Mouse (Mus musculus) regulatory T cell (primary cell): ENCODE measurements around the gene 4930522L14Rik.
"Not testable (repeated sequence)": the region's sequence is repeated elsewhere in the genome, so short reads cannot be mapped to it uniquely, and the experiment has no call there.

Experiments used
- in situ Hi-C: fragments of 300-600 bp; cut with MboI, MseI; formaldehyde crosslinking; loops from one replicate; pipeline ENCODE4 v1.15.1; 2025; ENCODE audit warnings: high pct_unique_total_duplicates

Gene 4930522L14Rik

DNA sequence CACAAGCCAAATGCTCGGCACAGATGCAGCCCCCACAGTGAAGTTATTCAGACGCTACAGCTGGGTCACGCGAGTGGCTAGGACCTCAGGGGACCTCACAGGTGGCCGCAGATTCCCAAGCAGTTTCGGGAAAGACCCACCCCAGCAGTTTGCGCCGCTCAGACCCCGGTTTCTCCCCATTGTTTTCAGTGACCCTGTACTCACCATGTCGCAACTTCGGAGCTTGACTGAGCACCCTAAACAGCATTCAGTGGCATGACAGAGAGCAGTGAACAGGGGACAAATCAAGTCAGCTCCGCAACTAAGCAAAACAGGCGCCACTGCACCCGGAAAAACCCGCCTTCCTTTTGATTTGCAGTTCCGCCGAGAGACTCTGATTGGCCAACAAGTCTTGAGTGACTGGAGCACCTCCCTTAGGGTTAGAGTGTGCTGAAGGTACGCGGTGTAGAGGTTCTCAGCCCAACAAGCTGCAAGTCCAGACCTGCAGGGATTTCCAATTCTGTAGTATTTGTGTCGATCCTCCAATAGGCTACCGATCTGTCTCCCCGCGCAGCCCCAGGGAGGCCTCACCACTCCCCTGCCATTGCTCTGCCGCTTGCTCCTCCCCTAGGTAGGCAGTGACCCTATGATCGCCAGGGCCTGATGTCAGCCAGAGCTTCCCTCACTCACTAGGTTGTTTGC, at the start of gene 4930522L14Rik:
Gene 4930522L14Rik, minus strand, starts transcription at position 496 of the 681 bp plus-strand sequence.
- in situ Hi-C loops = loop anchor here (5.0 kb wide), 2 partner anchors 46 to 59 kb away; partner anchors contain the start of gene 5430403G16Rik

DNA sequence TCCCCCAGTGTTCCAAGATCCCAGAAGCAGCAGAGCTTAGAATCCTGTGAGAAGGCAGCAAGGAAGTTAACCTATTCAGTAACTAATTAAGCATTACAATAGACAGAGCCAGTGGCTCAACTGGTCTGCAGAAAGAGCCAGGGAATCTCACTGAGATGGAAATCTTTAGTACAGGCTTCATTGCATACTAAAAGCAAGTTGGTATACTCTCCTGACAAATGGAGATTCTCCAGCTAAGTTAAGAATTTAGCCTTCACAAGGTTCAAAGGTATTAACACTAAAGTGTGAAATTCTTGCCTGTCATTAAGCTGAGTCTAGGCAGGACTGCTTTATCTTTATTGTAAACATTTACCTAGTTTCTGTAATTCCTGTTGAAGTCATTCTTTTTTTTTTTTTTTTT, 49.8 kb upstream of the 4930522L14Rik start:
- in situ Hi-C loops = not testable (repeated sequence)

DNA sequence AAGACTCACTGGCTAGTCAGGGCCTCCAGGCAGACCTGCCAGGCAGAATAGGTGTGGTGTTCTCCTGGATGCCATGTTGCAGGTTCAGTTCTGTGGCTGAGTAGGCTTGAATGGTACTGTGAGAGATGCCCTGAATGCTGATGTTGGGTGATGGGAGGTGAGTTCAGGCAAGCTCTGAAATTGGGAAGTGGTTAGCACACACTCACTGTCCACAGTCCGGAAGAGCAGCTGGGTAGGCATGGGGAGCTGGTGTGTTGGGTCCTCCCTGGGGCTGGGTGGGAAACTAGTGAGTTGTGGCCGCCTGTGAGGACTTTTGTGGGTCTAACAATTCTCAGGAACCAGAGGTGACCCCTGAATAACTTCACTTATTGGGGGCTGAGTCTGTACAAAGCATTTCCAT, 48.3 kb upstream of the 4930522L14Rik start:
- in situ Hi-C loops = loop anchor here (5.0 to 10.0 kb wide), 3 partner anchors 48 to 235 kb away; partner anchors contain the start of genes 4930522L14Rik and 5430403G16Rik

DNA sequence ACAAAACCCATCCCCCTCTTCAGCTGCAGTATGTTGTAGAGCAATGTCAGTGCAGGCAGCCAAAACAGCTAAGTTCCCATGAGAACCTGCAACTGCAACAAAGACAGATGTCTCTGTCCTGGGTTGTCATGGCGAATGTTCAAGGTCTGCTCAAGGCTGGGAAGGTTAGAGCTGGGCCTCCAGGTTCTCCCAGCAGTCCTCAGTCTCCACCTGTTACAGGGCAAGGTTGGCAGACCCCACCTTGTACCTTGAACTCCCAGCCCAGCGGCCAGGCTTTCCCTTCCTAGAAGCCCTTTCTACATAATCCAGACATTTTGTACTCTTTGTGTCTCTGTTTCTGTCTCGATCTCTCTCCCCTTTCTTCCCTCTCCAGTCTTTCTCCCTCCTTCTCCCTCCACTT, 45.3 kb upstream of the 4930522L14Rik start:
- in situ Hi-C loops = loop anchor here (5.0 to 10.0 kb wide), 3 partner anchors 45 to 232 kb away; partner anchors contain the start of genes 4930522L14Rik and 5430403G16Rik

DNA sequence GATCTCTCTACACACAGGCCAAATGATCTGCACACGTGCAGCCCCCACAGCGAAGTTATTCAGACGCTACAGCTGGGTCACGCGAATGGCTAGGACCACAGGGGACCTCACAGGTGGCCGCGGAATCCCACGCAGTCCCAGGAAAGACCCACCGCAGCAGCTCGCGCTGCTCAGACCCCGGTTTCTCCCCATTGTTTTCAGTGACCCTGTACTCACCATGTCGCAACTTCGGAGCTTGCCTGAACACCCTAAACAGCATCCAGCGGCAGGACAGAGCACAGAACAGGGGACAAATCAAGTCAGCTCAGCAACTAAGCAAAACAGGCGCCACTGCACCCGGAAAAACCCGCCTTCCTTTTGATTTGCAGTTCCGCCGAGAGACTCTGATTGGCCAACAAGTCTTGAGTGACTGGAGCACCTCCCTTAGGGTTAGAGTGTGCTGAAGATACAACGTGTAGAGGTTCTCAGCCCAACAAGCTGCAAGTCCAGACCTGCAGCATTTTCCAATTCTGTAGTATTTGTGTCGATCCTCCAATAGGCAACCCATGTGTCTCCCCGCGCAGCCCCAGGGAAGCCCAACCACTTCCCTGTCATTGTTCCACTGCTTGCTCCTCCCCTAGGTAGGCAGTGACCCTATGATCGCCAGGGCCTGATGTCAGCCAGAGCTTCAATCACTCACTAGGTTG, 44.4 kb upstream of the 4930522L14Rik start:
- in situ Hi-C loops = loop anchor here (5.0 to 10.0 kb wide), 3 partner anchors 44 to 231 kb away; partner anchors contain the start of genes 4930522L14Rik and 5430403G16Rik

DNA sequence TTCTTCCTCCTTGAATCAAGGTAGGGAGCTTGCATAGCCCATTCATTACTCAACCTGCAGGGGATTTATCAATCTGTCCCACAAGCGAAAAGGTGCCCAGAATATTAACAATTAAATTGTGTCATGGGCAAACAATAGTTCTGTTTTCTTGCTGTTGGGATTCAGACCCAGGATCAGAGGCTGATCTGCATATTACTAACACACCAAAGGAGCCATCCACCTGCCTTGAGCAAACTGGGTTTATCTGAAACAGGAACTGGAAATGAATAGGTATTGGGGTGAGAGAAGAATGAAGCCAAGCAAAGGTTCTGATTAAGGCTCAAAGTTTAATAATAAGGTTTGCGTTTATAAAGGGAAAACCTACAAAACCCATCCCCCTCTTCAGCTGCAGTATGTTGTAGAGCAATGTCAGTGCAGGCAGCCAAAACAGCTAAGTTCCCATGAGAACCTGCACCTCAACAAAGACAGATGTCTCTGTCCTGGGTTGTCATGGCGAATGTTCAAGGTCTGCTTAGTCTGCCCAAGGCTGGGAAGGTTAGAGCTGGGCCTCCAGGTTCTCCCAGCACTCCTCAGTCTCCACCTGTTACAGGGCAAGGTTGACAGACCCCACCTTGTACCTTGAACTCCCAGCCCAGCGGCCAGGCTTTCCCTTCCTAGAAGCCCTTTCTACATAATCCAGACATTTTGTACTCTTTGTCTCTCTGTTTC, 541 bp upstream of the 4930522L14Rik start:
- in situ Hi-C loops = loop anchor here (5.0 kb wide), 2 partner anchors 45 to 60 kb away; partner anchors contain the start of gene 5430403G16Rik

DNA sequence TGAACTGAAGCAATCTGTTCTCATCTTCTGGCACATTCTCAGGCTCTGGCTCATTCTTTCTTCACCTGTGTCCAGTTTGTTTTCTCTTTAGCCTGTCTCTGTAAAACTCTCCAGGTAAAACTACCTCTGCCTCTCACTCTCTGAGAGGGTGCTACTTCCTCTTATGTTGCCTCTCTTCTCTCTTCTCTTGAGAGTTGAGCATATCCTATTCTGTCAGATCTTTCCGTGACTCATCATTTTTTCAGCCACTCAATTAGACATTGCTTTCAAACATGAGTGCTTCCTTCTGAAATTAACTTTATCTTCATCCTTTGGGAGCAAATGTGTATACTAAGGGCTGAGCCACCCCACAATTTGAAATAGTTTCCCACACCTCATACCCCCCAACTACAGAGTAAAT, 6.6 kb downstream of the 4930522L14Rik start:
- in situ Hi-C loops = not testable (repeated sequence)

DNA sequence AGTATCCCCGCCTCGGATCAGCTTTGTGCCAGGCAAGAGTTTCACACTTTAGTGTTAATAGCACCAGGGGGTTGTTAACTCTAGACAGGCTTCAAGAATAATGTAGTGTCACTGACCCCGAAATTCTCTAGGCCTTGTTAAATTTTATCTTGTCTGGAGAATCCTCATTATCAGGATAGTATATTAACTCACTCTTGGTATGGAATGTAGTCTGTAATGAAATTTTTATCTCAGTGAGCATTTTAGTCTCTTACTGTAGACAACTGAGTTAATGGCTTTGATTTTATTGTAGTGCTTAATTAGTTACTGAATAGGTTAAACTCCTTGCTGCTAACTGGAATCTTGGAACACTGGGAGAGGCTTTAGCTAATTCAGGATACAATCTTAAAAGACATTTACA, 34.3 kb downstream of the 4930522L14Rik start:
- in situ Hi-C loops = not testable (repeated sequence)

DNA sequence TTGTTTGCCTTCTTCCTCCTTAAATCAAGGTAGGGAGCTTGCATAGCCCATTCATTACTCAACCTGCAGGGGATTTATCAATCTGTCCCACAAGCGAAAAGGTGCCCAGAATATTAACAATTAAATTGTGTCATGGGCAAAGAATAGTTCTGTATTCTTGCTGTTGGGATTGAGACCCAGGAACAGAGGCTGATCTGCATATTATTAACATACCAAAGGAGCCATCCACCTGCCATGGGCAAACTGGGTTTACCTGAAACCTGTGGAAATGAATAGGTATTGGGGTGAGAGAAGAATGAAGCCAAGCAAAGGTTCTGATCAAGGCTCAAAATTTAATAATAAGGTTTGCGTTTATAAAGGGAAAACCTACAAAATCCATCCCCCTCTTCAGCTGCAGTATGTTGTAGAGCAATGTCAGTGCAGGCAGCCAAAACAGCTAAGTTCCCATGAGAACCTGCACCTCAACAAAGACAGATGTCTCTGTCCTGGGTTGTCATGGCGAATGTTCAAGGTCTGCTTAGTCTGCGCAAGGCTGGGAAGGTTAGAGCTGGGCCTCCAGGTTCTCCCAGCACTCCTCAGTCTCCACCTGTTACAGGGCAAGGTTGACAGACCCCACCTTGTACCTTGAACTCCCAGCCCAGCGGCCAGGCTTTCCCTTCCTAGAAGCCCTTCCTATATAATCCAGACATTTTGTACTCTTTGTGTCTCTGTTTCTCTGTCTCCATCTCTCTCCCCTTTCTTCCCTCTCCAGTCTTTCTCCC, 60.3 kb downstream of the 4930522L14Rik start:
- in situ Hi-C loops = loop anchor here (5.0 kb wide), 2 partner anchors 61 to 106 kb away; partner anchors contain the start of gene 4930522L14Rik

DNA sequence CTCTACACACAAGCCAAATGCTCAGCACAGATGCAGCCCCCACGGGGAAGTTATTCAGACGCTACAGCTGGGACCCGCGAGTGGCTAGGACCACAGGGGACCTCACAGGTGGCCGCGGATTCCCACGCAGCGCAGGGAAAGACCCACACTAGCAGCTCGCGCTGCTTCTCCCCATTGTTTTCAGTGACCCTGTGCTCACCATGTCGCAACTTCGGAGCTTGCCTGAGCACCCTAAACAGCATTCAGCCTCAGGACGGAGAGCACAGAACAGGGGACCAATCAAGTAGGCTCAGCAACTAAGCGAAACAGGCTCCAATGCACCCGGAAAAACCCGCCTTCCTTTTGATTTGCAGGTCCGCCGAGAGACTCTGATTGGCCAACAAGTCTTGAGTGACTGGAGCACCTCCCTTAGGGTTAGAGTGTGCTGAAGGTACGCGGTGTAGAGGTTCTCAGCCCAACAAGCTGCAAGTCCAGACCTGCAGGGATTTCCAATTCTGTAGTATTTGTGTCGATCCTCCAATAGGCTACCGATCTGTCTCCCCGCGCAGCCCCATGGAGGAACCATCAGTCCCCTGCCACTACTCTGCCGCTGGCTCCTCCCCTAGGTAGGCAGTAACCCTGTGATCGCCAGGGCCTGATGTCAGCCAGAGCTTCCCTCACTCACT, 61.0 kb downstream of the 4930522L14Rik start, which contains the start of gene 5430403G16Rik:
Gene 5430403G16Rik, minus strand, starts transcription at position 505 of the 665 bp plus-strand sequence.
- in situ Hi-C loops = loop anchor here (5.0 kb wide), 2 partner anchors 62 to 107 kb away; partner anchors contain the start of gene 4930522L14Rik
